Mouse (Mus musculus): ENCODE measurements at regions not wholly inside any gene's neighbourhood (a gene's known extent, or its start where the extent isn't known, plus 50 kb on each side); places are given as distances from the start of the nearest gene placed in this dataset.
"Not testable (repeated sequence)": the region's sequence is repeated elsewhere in the genome, so short reads cannot be mapped to it uniquely, and the experiment has no call there.

- no peak for ATAC-seq (replicated peaks; ENCODE audit: low read depth, poor library complexity, severe bottlenecking)
Measured at GRCm38 (mm10) chr16:42440822-42441221, 100.4 kb upstream of the Gap43 start.

- ATAC-seq (replicated peaks; ENCODE audit: low read depth, poor library complexity, severe bottlenecking) = no peak
Measured at GRCm38 (mm10) chr16:42431529-42431928, 91.1 kb upstream of the Gap43 start.

GRCm38 (mm10) chr16:42416673-42417072, 76.2 kb upstream of the Gap43 start:
- ATAC-seq (replicated peaks; ENCODE audit: low read depth, poor library complexity, severe bottlenecking) = no peak

- not testable (repeated sequence) for ATAC-seq (replicated peaks; ENCODE audit: low read depth, poor library complexity, severe bottlenecking)
Measured at GRCm38 (mm10) chr16:42412031-42412430, 71.6 kb upstream of the Gap43 start.

GRCm38 (mm10) chr16:42396596-42396995, 56.1 kb upstream of the Gap43 start:
- ATAC-seq (replicated peaks; ENCODE audit: low read depth, poor library complexity, severe bottlenecking) = no peak

Measured in common myeloid progenitor, adult 5-6 weeks (primary cell).